Mouse (Mus musculus) erythroblast, embryonic 14.5 days (primary cell): ENCODE measurements around the gene Tbx10.

Source experiments
- GATA1 ChIP-seq: IDR thresholded peaks from 2 replicates; pipeline ENCODE4 v1.6.1; 2012; ENCODE audit warnings: low read length, inconsistent platforms, mixed read lengths
- TAL1 ChIP-seq: IDR thresholded peaks from 3 replicates; pipeline ENCODE4 v1.6.1; 2012; ENCODE audit warnings: low read length, inconsistent platforms, mixed read lengths

DNA sequence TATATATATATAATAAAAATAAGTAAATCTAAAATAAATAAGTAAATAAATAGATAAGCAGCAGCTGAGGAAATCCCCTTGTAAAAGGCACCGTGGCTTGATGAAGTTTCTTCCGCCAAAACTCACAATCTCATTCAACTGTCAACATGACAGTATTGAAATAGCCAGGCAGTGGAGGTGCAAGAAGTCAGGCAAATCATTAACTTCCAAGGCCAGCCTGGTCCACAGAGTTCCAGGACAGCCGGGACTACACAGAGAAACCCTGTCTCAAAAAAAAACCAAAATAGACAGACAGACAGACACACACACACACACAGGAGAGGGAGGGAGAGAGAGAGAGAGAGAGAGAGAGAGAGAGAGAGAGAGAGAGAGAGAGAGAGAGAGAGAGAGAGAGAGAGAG is 40.7 kb downstream of the Tbx10 start:
- TF ChIP-seq GATA1 (no peak), TAL1 (no peak)
